Mouse (Mus musculus): ENCODE results near the gene Slc44a3. TPM values are rescaled to one million over a fixed set of nuclear protein-coding genes. Genes with fewer than 3 reads are reported as not detected.

Gene Slc44a3
- polyA plus RNA-seq, 1 experiment from 2014 or later, result 1.6 TPM

DNA sequence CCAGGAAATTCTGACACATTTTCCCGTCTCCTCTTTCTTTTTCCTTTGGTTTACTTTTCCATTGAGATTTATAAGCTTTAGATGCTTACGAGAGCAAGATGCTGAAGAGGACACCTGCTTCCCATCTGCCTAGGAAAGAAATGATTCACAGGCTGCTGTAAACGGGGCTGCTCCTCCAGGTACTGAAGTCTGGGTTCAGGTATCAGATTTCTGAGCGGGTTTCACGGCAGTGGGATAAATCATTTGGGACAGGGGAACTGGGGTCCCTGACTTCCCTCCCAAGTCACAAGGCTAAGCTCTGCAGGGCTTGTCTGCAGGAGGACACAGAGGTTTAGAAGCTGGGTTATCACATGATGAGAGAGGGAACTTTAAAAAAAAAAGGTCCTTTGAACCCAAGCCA, 40.2 kb downstream of the Slc44a3 start:
- Histone ChIP-seq H3K4me3 (no peak overlapping the region), H3K27ac (no peak overlapping the region), H3K36me3 (no peaks in the 10 kb centered on the region), H3K9me3 (no peaks in the 10 kb centered on the region), H3K9ac (no peak overlapping the region), H3K4me2 (replicated peaks) (no peak overlapping the region), H3K27me3 (no peaks in the 10 kb centered on the region), H3K4me1 (peaks cover 26% of the 10 kb centered on the region; the same call in 1 of the 2 replicates)
- WGBS, result 31% methylated on average over 5 of the region's 5 CpGs
- no peak for ATAC-seq (ENCODE audit: insufficient number of reproducible peaks, insufficient read depth, low FRiP score, low TSS enrichment)

DNA sequence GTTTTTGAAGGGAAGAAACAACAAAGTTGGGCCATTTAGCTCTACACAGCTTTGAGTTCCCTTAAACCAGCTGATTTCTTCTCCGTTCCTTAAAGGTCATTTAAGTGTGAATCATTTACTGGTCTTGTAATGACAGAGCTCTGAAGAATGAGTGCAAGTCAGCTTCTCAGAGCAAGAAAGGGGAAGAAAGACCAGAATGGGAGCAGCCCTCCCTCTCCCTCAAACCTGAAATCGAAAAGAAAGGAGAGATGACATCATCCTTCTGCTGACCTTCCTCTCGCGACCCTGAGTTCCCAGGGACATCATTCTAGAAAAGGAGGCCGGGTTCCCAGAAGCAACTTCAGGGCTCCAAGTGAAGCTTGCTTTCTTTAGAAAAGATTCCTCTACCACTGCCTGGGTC, 41.3 kb downstream of the Slc44a3 start:
- Histone ChIP-seq H3K9me3 (no peaks in the 10 kb centered on the region), H3K27me3 (no peaks in the 10 kb centered on the region), H3K9ac (no peak overlapping the region), H3K27ac (no peak overlapping the region), H3K36me3 (no peaks in the 10 kb centered on the region), H3K4me1 (peaks cover 26% of the 10 kb centered on the region; the same call in 1 of the 2 replicates), H3K4me3 (no peak overlapping the region), H3K4me2 (replicated peaks) (no peak overlapping the region)
- WGBS, result 50% methylated on average over 5 of the region's 5 CpGs
- ATAC-seq (ENCODE audit: insufficient number of reproducible peaks, insufficient read depth, low FRiP score, low TSS enrichment), result no peak

DNA sequence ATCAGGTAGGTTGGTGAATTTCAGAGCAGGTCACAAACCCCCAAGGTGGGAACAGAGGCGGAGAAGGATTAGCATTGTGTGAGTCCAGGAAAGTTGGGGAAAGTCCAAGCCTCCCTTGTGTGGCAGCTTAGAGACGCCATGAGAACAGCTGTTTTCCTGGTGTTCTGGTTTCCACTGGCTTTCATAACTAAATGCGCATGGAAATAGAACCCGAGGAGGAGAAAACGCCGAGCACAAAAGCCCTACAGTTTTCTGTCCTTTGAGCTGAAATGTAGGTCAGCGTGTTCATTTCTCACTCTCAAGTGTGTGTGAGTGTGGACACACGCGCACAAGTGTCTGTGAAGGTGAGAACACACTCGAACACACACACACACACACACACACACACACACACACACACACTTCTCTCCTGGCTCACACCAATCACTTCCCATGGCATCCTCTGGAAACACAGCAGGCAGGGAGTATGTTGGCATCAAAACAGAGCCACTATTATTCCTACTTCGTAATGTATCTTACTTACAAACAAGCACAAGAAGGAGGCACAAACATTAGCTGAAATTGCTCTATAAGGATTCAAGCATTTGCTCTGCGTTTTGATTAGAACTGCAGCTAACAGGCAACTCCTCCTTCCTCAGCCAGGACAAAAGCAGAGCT, 42.6 kb downstream of the Slc44a3 start:
- peaks cover 26% of the 10 kb centered on the region; the same call in 1 of the 2 replicates for H3K4me1 ChIP-seq
- H3K36me3 ChIP-seq, result no peaks in the 10 kb centered on the region
- H3K9me3 ChIP-seq, result no peaks in the 10 kb centered on the region
- H3K4me3 ChIP-seq, result no peak overlapping the region
- no peak; the same call in 1 of the 2 replicates for ATAC-seq (ENCODE audit: insufficient number of reproducible peaks, insufficient read depth, low FRiP score, low TSS enrichment)
- 49% methylated on average over 12 of the region's 12 CpGs for WGBS
- H3K27ac ChIP-seq, result peak overlapping the region; percentile 80
- no peak overlapping the region for H3K4me2 ChIP-seq (replicated peaks)
- no peaks in the 10 kb centered on the region for H3K27me3 ChIP-seq
- no peak overlapping the region for H3K9ac ChIP-seq

DNA sequence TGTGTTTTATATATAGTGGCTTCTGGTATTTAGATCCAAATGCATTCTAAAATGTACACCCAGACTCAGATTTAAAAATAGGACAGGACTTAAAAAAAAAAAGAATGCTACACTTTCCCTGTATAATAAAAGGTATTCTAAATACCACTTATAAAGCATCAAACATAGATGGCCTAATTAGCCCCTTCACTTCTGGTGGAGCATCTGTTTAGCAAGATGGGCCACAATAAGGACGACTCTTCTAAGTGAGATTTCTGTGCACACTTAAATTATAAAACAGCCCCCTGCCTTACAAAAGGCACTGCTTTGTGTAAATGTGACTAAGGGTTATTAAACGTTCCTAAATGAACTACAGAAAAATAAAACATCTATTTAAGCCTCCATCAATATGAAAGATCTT, 47.0 kb downstream of the Slc44a3 start:
- Histone ChIP-seq H3K27ac (no peak overlapping the region), H3K9ac (no peak overlapping the region), H3K4me1 (peaks cover 36% of the 10 kb centered on the region), H3K36me3 (no peaks in the 10 kb centered on the region), H3K4me2 (replicated peaks) (no peak overlapping the region), H3K9me3 (no peaks in the 10 kb centered on the region), H3K4me3 (no peak overlapping the region), H3K27me3 (no peaks in the 10 kb centered on the region)
- no peak for ATAC-seq (ENCODE audit: insufficient number of reproducible peaks, insufficient read depth, low FRiP score, low TSS enrichment)
- 79% methylated on average over 2 of the region's 2 CpGs for WGBS

DNA sequence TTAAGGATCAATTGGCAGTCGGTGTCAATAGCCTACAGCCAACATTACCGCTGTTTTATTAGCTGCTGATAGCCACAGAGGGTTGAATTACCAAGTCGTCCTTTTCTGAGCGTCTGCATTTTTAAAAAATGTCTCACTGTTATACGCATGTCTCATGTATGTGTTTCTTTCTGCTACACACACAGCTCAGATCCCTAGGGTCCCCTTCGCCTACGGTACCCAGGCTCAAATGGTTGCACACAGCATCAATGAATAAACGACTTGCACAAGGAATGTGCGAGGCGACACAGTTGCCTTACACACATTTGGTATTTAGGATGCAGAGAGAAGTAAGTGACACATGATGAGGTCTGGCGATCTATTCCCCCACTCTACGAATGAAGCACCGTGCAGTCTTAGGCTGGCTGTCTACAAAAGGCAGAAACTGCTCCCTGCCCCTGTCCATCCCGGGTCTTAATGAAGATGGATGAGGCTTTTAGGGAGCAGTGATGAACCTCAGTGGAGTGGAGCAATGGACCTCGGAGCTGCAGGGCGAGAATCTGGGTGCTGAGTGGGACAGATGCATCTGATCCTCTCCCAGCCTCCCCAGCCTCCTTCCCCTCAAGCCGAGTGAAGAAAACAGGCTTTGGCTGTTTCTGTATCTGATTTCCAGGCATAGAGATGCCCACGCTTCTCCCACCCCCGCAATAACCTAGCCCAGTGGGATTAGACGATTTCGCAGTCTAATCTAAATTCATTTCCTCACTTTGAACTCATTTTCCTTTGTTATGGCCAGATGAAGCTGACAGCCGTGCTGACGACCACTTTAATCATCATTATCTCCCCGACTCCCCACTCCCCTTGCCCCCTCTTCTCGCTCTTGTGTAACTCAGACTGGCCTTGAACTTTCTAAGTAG, 48.7 kb downstream of the Slc44a3 start:
- no peaks in the 10 kb centered on the region for H3K27me3 ChIP-seq
- H3K27ac ChIP-seq, result no peak overlapping the region
- H3K9ac ChIP-seq, result no peak overlapping the region
- H3K4me1 ChIP-seq, result peaks cover 27% of the 10 kb centered on the region
- H3K4me3 ChIP-seq, result no peak overlapping the region
- no peak overlapping the region for H3K4me2 ChIP-seq (replicated peaks)
- H3K36me3 ChIP-seq, result no peaks in the 10 kb centered on the region
- WGBS, result 57% methylated on average over 25 of the region's 25 CpGs
- ATAC-seq (ENCODE audit: insufficient number of reproducible peaks, insufficient read depth, low FRiP score, low TSS enrichment), result no peak
- no peaks in the 10 kb centered on the region for H3K9me3 ChIP-seq

- no peak overlapping the region for H3K9ac ChIP-seq
- H3K4me1 ChIP-seq, result peaks cover 27% of the 10 kb centered on the region
- no peaks in the 10 kb centered on the region for H3K9me3 ChIP-seq
- H3K36me3 ChIP-seq, result no peaks in the 10 kb centered on the region
- no peaks in the 10 kb centered on the region for H3K27me3 ChIP-seq
- H3K4me3 ChIP-seq, result no peak overlapping the region
- H3K4me2 ChIP-seq (replicated peaks), result no peak overlapping the region
- ATAC-seq (ENCODE audit: insufficient number of reproducible peaks, insufficient read depth, low FRiP score, low TSS enrichment), result 0 out of 2 replicates have a peak, but pooled peaks have one; percentile 11
- H3K27ac ChIP-seq, result peak overlapping the region; percentile 4; the same call in 1 of the 2 replicates
- 25% methylated on average over 6 of the region's 6 CpGs for WGBS
Measured at GRCm38 (mm10) chr3:121481564-121481963, 50.6 kb downstream of the Slc44a3 start.

- no peak overlapping the region for H3K4me3 ChIP-seq
- no peaks in the 10 kb centered on the region for H3K9me3 ChIP-seq
- 74% methylated on average over 8 of the region's 8 CpGs for WGBS
- H3K27ac ChIP-seq, result peak overlapping the region; percentile 4; the same call in 1 of the 2 replicates
- no peaks in the 10 kb centered on the region for H3K27me3 ChIP-seq
- no peaks in the 10 kb centered on the region for H3K36me3 ChIP-seq
- ATAC-seq (ENCODE audit: insufficient number of reproducible peaks, insufficient read depth, low FRiP score, low TSS enrichment), result no peak
- no peak overlapping the region for H3K9ac ChIP-seq
- H3K4me1 ChIP-seq, result peaks cover 27% of the 10 kb centered on the region
- H3K4me2 ChIP-seq (replicated peaks), result no peak overlapping the region
Measured at GRCm38 (mm10) chr3:121480961-121481436, 51.2 kb downstream of the Slc44a3 start.

DNA sequence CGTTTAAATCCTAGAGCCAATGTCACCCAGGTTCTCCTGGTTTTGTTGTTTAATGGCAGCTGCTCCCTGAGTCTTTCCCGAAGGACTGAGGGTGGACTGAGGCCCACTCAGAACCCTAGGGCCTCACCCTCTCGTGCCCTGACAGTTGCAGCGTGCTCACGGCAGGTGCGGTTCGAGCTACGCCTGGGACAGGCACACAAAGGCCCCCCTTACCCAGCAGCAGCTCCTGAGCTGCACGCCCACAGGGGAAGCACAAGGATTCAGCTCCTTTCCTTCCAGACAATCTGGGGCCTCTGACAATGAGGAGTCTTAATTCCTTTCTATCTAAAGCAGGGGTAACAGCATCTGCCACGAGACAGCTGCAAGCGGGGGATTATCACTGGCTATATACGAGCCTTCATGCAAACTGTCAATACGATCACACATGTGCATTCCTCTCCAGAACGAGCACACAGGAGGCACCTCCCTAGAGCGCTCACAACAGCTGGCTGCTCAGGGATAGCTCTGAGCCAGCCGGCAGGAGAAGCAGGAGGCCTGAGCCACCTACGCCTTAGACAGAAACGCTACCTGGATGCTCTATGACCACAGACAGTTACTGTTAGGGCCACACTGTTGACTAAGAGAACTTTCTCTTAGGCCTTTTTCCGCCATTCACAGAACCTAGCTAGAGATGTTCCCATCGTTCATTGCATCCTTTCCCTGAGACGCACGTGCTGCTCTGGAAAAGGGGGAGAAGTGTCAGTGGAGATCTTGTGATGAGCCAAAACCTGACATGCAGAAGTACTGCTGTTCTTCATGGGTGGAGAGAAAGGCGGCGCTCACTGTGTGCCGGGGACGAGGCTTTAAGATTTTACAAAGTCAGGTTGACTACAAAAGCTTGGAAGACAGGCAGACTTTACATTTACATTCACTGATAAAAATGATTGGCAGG, 51.9 kb downstream of the Slc44a3 start:
- 47% methylated on average over 26 of the region's 26 CpGs for WGBS
- H3K36me3 ChIP-seq, result no peaks in the 10 kb centered on the region
- H3K27ac ChIP-seq, result no peak overlapping the region
- no peak overlapping the region for H3K4me2 ChIP-seq (replicated peaks)
- peak; percentile 44; the same call in 1 of the 2 replicates for ATAC-seq (ENCODE audit: insufficient number of reproducible peaks, insufficient read depth, low FRiP score, low TSS enrichment)
- H3K4me3 ChIP-seq, result no peak overlapping the region
- H3K27me3 ChIP-seq, result no peaks in the 10 kb centered on the region
- H3K9me3 ChIP-seq, result no peaks in the 10 kb centered on the region
- H3K4me1 ChIP-seq, result peaks cover 27% of the 10 kb centered on the region
- no peak overlapping the region for H3K9ac ChIP-seq

GRCm38 (mm10) chr3:121474738-121475137, 57.5 kb downstream of the Slc44a3 start:
- no peak for ATAC-seq (ENCODE audit: insufficient number of reproducible peaks, insufficient read depth, low FRiP score, low TSS enrichment)
- no peak overlapping the region for H3K27ac ChIP-seq
- no peaks in the 10 kb centered on the region for H3K9me3 ChIP-seq
- H3K36me3 ChIP-seq, result no peaks in the 10 kb centered on the region
- no peak overlapping the region for H3K4me3 ChIP-seq
- 88% methylated on average over 3 of the region's 3 CpGs for WGBS
- no peaks in the 10 kb centered on the region for H3K27me3 ChIP-seq
- 0 out of 2 replicates have a peak, but pooled peaks cover 10% of the 10 kb centered on the region for H3K4me1 ChIP-seq
- H3K4me2 ChIP-seq (replicated peaks), result no peak overlapping the region
- no peak overlapping the region for H3K9ac ChIP-seq

DNA sequence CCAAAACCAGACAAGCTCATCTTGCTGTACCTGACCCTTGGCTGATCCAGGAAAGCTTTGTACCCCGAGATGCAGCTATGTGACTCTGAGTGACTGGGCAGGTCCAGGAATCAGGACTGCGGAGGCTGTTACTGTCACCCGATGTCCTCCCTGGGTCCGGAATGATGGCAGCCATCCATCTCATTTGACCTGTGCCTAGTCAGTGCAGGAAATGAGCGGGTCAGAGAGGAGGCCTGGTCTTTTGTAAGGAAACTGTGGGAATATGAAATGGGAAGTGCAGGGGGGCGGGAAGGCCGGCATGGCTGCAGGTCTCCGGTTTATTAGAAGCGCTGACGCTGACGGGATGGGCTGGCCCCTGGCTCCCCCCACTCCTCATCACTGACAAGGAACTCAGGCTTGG, 60.5 kb downstream of the Slc44a3 start:
- no peak for ATAC-seq (ENCODE audit: insufficient number of reproducible peaks, insufficient read depth, low FRiP score, low TSS enrichment)
- Histone ChIP-seq H3K27ac (no peak overlapping the region), H3K9ac (no peak overlapping the region), H3K4me2 (replicated peaks) (no peak overlapping the region), H3K27me3 (no peaks in the 10 kb centered on the region), H3K9me3 (no peaks in the 10 kb centered on the region), H3K4me3 (no peak overlapping the region), H3K4me1 (peaks cover 30% of the 10 kb centered on the region), H3K36me3 (no peaks in the 10 kb centered on the region)
- 71% methylated on average over 11 of the region's 11 CpGs for WGBS

Data from embryonic facial prominence, embryonic 12.5 days (tissue).